Mouse (Mus musculus) midbrain, embryonic 15.5 days (tissue): ENCODE results near the gene Cfap69. TPM values are rescaled to one million over a fixed set of nuclear protein-coding genes. Genes with fewer than 3 reads are reported as not detected.
A peak's percentile ranks its signal among the peaks of the same experiment; 100 is the strongest.

Source experiments
- ATAC-seq: fragments of 200-750 bp; cut with Nextera tagmentation; replicated peaks from 2 replicates; pipeline ENCODE4 v1.8.0; 2017; ENCODE audit warnings: moderate TSS enrichment
- H3K27ac ChIP-seq: fragments of 300-500 bp; sonication (generic); 2 replicates; pipeline ENCODE4 v1.5.1; 2015; ENCODE audit warnings: mild to moderate bottlenecking, inconsistent platforms
- H3K27me3 ChIP-seq: fragments of 300-500 bp; sonication (generic); replicated peaks from 2 replicates; pipeline ENCODE4 v1.6.1; 2015; ENCODE audit warnings: inconsistent platforms
- H3K36me3 ChIP-seq: fragments of 300-500 bp; sonication (generic); replicated peaks from 2 replicates; pipeline ENCODE4 v1.6.1; 2015; ENCODE audit warnings: inconsistent platforms
- H3K4me1 ChIP-seq: fragments of 300-500 bp; sonication (generic); 2 replicates; pipeline ENCODE4 v1.6.1; 2015; ENCODE audit warnings: inconsistent platforms
- H3K4me2 ChIP-seq: fragments of 300-500 bp; sonication (generic); 2 replicates; pipeline ENCODE4 v1.6.1; 2015; ENCODE audit warnings: inconsistent platforms, mild to moderate bottlenecking, moderate library complexity
- H3K4me3 ChIP-seq: fragments of 300-500 bp; sonication (generic); 2 replicates; pipeline ENCODE4 v1.5.1; 2015; ENCODE audit warnings: mild to moderate bottlenecking, inconsistent platforms
- H3K9ac ChIP-seq: fragments of 300-500 bp; sonication (generic); 2 replicates; pipeline ENCODE4 v1.6.1; 2015; ENCODE audit warnings: mild to moderate bottlenecking, inconsistent platforms
- H3K9me3 ChIP-seq: fragments of 300-500 bp; sonication (generic); 2 replicates; pipeline ENCODE4 v1.6.1; 2016; ENCODE audit warnings: inconsistent platforms
- WGBS: fragments of 180-500 bp; shearing (Covaris S2); methylation state at CpG from one replicate; pipeline ENCODE4 v1.1.7; 2015; ENCODE audit warnings: mixed read lengths; 5-methylcytosine and 5-hydroxymethylcytosine counted together
- polyA plus RNA-seq: library from polyadenylated mRNA; unstranded; fragments of >200 nt; fragmentation: Nextera tagmentation; extraction: Ambion mirVana; gene quantifications from 2 replicates; pipeline ENCODE4 v1.2.1, GENCODE M21; 2015

The Cfap69 gene
- polyA plus RNA-seq = 8.2 and 9.7 TPM in 2 replicates

- H3K9me3 ChIP-seq = no peaks in the 10 kb centered on the region
- H3K36me3 ChIP-seq = no peaks in the 10 kb centered on the region
- H3K4me3 ChIP-seq = peak within 1 kb of the TSS; percentile 69
- no peaks in the 10 kb centered on the region for H3K27me3 ChIP-seq
- H3K4me1 ChIP-seq = peaks cover 20% of the 10 kb centered on the region
- peak within 1 kb of the TSS; percentile 83 for H3K27ac ChIP-seq
- peak; percentile 99 for ATAC-seq
- under 1% methylated on average over 48 of the region's 48 CpGs for WGBS
- H3K9ac ChIP-seq = peak within 1 kb of the TSS; percentile 62
- peak within 1 kb of the TSS; percentile 73 for H3K4me2 ChIP-seq
These were observed at the start of gene Cfap69 for GRCm38 (mm10) chr5:5663655-5664370. Cfap69 (minus strand) TSS chr5:5664239.

GRCm38 (mm10) chr5:5711032-5711431, 47.0 kb upstream of the Cfap69 start:
- no peaks in the 10 kb centered on the region for H3K27me3 ChIP-seq
- ATAC-seq = no peak
- WGBS = 90% methylated on average over 4 of the region's 4 CpGs
- H3K4me1 ChIP-seq = no peaks in the 10 kb centered on the region
- H3K4me3 ChIP-seq = no peak overlapping the region
- H3K9ac ChIP-seq = no peak overlapping the region
- H3K36me3 ChIP-seq = no peaks in the 10 kb centered on the region
- H3K9me3 ChIP-seq = no peaks in the 10 kb centered on the region
- no peak overlapping the region for H3K4me2 ChIP-seq
- no peak overlapping the region for H3K27ac ChIP-seq

DNA sequence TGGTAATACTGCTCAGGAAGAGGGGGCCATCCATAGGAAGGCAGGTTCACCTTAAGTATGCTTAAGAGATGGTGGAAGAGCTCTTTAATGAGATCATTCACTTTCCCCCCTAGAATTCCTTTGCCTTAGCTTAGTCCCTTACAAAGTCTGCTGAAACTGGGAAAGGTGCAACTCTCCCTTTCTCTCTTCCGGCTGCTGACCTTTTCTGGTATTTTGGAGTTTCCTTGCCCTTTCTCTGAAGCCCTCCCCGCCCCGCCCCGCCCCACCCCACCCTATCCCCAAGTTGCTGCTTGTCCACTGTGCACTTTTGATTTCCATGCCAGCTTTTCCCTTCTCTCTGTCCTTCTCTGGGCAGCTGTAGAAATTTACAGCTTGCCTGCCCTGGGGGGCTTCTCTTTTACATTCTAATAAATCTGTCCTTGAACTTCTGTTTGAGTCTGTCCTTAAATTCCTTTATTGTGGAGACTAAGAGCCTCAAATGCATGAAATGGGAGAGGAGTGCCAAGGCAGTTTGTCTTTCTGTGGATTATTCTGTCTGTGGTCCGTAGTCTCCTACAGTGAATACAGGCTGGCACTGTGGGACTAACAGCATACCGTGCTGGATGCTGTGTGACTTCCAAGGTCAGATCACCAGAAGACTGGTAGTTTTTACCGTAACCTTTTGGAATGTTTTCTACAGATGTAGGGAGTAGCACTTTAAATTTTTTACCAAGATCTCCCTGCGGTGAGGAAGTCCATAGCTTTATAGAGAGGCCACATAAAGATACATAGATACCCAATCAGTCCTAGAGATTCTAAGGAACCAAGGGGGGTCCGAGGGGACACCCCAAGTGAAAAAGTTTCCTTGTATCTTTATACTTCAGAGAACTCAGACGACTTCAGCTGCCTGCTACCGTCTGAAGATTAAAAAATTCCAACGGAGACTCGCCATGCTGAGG, 43.6 kb upstream of the Cfap69 start:
- no peaks in the 10 kb centered on the region for H3K4me1 ChIP-seq
- H3K9ac ChIP-seq = no peak overlapping the region
- no peak overlapping the region for H3K4me2 ChIP-seq
- no peak for ATAC-seq
- 60% methylated on average over 13 of the region's 13 CpGs for WGBS
- H3K27me3 ChIP-seq = no peaks in the 10 kb centered on the region
- no peak overlapping the region for H3K4me3 ChIP-seq
- H3K27ac ChIP-seq = no peak overlapping the region
- no peaks in the 10 kb centered on the region for H3K9me3 ChIP-seq
- H3K36me3 ChIP-seq = no peaks in the 10 kb centered on the region

GRCm38 (mm10) chr5:5705019-5705418, 41.0 kb upstream of the Cfap69 start:
- no peak overlapping the region for H3K27ac ChIP-seq
- H3K9me3 ChIP-seq = no peaks in the 10 kb centered on the region
- no peaks in the 10 kb centered on the region for H3K36me3 ChIP-seq
- no peak for ATAC-seq
- no peak overlapping the region for H3K4me2 ChIP-seq
- 42% methylated on average over 2 of the region's 2 CpGs for WGBS
- no peak overlapping the region for H3K4me3 ChIP-seq
- H3K4me1 ChIP-seq = no peaks in the 10 kb centered on the region
- no peak overlapping the region for H3K9ac ChIP-seq
- no peaks in the 10 kb centered on the region for H3K27me3 ChIP-seq

DNA sequence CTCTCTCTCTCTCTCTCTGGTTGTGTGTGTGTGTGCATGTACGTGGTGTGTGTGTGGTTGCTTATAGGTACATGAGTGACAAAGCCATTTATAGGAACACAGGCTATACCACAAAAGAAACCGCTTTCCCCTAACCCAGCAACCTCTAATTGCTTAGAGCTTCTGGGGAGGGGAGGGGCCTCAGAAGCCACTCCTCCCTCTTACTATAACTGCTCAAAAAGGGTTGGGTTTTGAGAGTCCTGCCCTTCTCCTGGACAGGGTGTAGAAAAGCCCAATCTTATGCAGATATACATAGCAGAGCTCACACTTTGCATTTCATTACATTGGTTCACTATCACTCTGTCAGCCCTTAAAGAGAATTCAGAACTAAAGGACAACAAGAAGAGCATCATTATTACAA, 36.3 kb upstream of the Cfap69 start:
- no peak overlapping the region for H3K9ac ChIP-seq
- H3K36me3 ChIP-seq = no peaks in the 10 kb centered on the region
- no peak for ATAC-seq
- 97% methylated on average over 2 of the region's 2 CpGs for WGBS
- H3K27me3 ChIP-seq = no peaks in the 10 kb centered on the region
- H3K4me3 ChIP-seq = no peak overlapping the region
- no peaks in the 10 kb centered on the region for H3K4me1 ChIP-seq
- H3K4me2 ChIP-seq = no peak overlapping the region
- no peaks in the 10 kb centered on the region for H3K9me3 ChIP-seq
- H3K27ac ChIP-seq = no peak overlapping the region

DNA sequence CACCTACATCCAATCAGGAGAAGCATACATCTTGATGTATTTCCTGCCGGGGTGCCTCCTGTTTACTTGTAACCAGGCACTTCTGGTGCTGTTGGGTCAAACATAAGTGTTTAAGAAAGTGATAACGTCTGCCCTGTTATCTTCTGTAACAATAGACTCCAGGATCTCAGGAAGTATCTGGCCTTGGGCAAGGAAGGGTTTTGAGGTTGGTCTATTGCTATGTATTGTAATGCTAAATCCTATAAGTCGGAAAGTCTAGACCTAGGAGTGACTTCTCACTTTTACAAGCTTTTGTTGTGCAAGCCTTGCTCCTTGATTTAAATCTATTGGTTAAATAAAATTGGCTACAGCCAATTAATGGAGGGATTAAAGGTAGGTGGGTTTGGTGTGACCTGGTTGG, 34.8 kb upstream of the Cfap69 start:
- Histone ChIP-seq H3K27me3 (no peaks in the 10 kb centered on the region), H3K4me2 (no peak overlapping the region), H3K27ac (no peak overlapping the region), H3K9me3 (no peaks in the 10 kb centered on the region), H3K4me1 (0 out of 2 replicates have a peak, but pooled peaks cover 3% of the 10 kb centered on the region), H3K9ac (no peak overlapping the region), H3K36me3 (no peaks in the 10 kb centered on the region), H3K4me3 (no peak overlapping the region)
- ATAC-seq = no peak
- 77% methylated on average over 3 of the region's 3 CpGs for WGBS

- no peak for ATAC-seq
- WGBS = 90% methylated on average over 5 of the region's 5 CpGs
- Histone ChIP-seq H3K9me3 (no peaks in the 10 kb centered on the region), H3K4me1 (peaks cover 13% of the 10 kb centered on the region), H3K9ac (no peak overlapping the region), H3K4me2 (no peak overlapping the region), H3K36me3 (no peaks in the 10 kb centered on the region), H3K27ac (no peak overlapping the region), H3K4me3 (no peak overlapping the region), H3K27me3 (no peaks in the 10 kb centered on the region)
These were observed 31.4 kb upstream of the Cfap69 start for GRCm38 (mm10) chr5:5695401-5695942.

DNA sequence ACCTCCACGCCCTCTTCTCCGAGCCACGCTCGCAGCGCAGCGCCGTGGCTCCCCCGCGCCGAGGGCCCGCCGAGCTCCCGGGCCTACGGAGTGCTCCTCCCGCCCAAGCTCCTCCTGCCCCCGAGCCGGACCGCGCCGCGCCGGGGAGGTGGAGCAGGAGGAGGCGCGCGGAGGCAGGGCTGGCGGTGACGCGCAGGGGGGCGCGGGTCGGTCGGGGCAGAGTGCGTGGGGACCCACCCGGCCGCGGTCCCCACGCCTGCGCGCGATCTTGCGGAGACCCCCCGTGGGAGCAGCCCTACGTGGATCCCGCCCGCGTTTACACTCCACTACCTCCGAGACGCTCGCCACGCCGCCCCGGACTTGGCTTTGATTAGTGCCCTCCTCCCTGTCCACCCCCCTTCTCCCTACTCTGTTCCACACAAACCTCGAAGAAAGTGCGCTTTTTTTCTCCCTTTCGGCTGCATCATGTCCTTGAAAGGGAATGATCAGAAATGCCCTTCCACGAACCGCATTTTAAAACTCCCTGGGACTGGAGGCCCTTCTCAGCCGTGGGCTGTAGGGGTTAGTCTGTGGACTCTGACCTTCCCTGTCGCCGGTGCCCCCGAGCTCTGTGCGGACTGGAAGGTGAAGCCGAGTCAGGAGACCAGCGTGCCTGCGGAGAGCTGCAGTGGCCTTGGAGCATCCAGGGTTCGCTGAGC, 30.1 kb upstream of the Cfap69 start, which contains the start of gene Steap2:
Gene Steap2 (minus strand): TSS at position 623 of the 698 bp plus-strand sequence.
- H3K36me3 ChIP-seq = no peaks in the 10 kb centered on the region
- peak within 1 kb of the TSS; percentile 74 for H3K4me2 ChIP-seq
- peak within 1 kb of the TSS; percentile 77 for H3K9ac ChIP-seq
- peak within 1 kb of the TSS; percentile 47; the same call in 1 of the 2 replicates for H3K27ac ChIP-seq
- WGBS = under 1% methylated on average over 58 of the region's 66 CpGs
- peaks cover 13% of the 10 kb centered on the region for H3K4me1 ChIP-seq
- H3K27me3 ChIP-seq = no peaks in the 10 kb centered on the region
- ATAC-seq = peak; percentile 93
- no peaks in the 10 kb centered on the region for H3K9me3 ChIP-seq
- H3K4me3 ChIP-seq = peak within 1 kb of the TSS; percentile 88

DNA sequence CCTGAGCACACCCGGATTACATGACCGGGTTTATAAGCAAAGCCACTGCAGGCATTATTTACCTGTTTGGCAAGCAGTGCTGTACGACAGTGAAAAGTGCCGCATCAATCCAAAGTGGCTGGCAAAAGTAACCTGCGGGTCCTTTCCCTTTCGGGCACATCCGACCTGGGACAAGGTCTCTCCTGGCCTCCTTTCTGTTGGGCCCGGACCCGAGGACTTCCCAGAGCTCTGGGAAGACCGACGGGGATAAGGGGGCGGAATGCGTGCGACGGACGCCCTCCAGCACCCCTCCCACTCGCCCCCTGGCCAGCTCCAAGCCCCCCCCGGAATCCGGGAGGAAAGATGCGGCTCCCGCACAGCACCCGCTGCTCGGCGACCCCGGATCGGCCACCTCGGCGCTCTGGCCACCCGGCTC, 29.5 kb upstream of the Cfap69 start:
- Histone ChIP-seq H3K4me2 (peak overlapping the region; percentile 74), H3K4me3 (peak overlapping the region; percentile 88), H3K9me3 (no peaks in the 10 kb centered on the region), H3K4me1 (peaks cover 13% of the 10 kb centered on the region), H3K36me3 (no peaks in the 10 kb centered on the region), H3K27ac (peak overlapping the region; percentile 47; the same call in 1 of the 2 replicates), H3K27me3 (no peaks in the 10 kb centered on the region), H3K9ac (peak overlapping the region; percentile 77)
- ATAC-seq = peak; percentile 76
- WGBS = under 1% methylated on average over 28 of the region's 29 CpGs

DNA sequence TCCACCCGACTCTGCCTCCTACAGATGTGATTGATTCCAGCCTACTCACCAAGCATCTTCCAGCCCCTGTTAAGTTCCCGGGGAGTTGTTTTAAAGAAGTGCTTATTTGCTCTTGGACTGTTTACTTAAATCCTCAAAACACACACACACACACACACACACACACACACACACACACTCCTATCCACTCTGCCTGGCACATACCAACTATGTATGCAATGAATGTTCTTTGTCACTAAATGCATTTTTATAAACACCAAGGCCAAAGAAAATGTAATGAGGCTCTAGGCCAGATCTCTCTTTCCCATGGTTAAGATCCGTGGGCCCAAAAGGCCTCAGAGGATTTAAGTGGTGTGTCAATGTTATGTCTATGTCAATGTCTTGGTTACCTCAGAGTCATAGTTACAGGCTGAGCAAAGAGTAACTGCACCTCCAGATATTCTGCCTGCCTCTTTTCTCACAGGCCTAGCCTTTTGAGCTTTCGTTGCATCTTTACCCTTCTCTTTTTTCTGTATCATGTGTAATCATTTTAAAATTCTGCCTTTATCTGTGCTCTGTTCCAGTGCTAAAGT, 28.2 kb upstream of the Cfap69 start:
- 63% methylated on average over 4 of the region's 4 CpGs for WGBS
- no peaks in the 10 kb centered on the region for H3K36me3 ChIP-seq
- ATAC-seq = no peak
- no peak overlapping the region for H3K4me3 ChIP-seq
- no peak overlapping the region for H3K4me2 ChIP-seq
- H3K27ac ChIP-seq = no peak overlapping the region
- H3K4me1 ChIP-seq = peaks cover 13% of the 10 kb centered on the region
- H3K27me3 ChIP-seq = no peaks in the 10 kb centered on the region
- no peaks in the 10 kb centered on the region for H3K9me3 ChIP-seq
- H3K9ac ChIP-seq = no peak overlapping the region

DNA sequence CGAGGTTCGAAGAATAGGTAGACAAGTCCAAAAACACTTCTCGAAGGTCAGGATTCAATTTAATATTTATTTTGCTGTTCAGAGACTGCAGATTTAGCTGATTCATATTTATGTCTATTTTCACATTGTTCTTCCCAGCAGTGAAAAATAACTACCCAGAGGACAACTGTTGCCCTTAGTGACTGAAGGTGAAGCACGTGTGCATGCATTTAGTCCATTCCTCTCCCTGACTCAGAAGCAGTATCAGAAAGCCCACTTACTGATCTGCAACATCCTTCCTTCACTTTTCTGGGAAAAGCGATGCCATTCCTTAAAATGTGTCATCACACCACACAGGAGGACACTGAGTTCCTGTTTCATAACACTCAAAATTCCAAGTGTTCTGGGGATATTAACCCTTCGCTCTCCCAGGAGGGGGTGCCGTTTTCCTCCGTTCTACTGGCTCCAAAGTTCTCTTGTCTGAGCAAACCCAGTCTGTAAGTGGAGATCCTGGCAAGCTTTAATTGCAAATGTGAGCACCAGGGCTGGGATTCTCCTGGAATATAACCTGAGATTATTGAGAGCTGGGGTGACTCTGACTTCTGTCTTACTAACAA, 25.0 kb upstream of the Cfap69 start:
- Histone ChIP-seq H3K4me1 (peaks cover 9% of the 10 kb centered on the region), H3K9me3 (no peaks in the 10 kb centered on the region), H3K4me3 (no peak overlapping the region), H3K27me3 (no peaks in the 10 kb centered on the region), H3K4me2 (no peak overlapping the region), H3K9ac (no peak overlapping the region), H3K27ac (no peak overlapping the region), H3K36me3 (no peaks in the 10 kb centered on the region)
- no peak for ATAC-seq
- 83% methylated on average over 8 of the region's 8 CpGs for WGBS
